Mouse (Mus musculus) ZHBTc4 (cell line): ENCODE results near the gene Wdtc1.

Source experiments
- DNase-seq: peaks from one replicate; pipeline ENCODE4 v3.0.0-alpha.2; 2011; ENCODE audit warnings: low read depth, low spot score

Wdtc1 gene

DNA sequence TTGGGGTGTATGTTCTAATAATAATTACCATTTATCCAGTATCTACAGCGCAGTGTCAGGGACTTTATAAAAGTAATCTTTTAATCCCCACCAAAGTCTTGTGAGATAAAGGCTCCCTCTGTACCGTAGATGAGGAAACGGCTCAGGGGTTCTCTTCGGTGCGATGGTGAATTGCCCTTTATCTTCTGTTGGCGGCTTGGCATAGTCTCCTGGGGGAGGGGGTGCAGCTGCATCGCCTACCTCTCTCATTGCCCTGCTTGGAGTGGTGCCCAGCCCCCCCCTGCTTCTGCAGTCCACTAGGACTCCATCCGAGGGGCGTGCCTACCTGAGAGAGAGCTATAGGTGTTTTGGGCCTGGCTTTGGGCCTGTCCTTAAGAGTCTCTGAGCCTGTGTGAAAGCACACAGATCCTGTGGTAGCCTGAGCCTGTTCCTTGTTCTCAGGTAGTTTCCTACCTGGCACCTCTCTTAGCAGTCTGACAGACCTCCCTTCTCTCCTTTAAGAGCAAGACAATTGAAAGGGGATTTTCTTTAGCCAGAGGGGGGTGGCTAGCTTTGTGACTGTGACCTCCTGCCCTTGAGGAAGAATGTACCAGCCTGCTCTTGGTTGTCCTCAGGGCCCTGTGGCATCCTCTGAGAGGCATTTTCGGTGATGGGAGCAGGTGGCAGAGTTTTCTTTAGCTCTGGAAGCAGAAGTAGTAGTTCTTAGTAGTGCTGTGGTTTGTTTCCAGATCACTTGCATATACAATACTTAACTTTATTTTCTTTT, 22.7 kb upstream of the Wdtc1 start:
- peak; percentile 32 for DNase-seq

DNA sequence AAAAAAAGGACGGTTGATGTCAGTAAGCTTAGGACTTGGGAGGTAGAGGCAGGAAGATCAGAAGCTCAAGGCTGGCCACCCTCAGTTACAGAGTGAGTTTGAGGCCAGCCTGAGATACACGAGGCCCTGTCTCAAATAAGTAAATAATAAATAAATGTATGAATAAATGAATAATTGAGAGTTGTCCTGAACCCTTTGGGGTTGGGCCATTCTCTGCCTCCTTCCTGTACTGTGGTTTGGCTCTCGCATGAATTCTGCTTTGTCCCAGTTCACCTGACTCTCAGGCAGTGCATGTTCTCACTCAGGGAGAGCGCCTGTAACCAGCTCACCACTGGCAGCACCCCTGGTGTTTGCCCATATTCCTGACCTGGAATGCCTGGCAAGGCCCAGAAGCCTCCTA, 20.7 kb upstream of the Wdtc1 start:
- DNase-seq, result no peak

DNA sequence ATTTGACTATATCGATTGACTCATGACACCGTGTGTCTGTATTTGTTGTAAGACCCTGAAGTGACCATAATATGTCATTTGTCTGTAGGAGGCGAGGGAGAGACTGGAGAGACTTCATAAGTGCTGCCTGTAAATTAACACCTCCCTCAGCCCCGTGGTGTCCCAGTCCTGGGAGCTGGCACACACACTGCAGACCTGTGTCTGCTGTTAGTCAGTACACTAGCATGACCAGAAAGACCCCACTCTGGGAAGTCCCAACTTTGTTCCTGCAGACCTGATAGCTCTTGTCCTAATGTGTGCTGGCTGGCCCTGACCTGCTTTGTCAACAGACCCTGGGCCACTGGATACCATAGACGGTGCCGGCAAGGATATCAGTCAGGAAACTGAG, 19.0 kb upstream of the Wdtc1 start:
- peak; percentile 2 for DNase-seq

DNA sequence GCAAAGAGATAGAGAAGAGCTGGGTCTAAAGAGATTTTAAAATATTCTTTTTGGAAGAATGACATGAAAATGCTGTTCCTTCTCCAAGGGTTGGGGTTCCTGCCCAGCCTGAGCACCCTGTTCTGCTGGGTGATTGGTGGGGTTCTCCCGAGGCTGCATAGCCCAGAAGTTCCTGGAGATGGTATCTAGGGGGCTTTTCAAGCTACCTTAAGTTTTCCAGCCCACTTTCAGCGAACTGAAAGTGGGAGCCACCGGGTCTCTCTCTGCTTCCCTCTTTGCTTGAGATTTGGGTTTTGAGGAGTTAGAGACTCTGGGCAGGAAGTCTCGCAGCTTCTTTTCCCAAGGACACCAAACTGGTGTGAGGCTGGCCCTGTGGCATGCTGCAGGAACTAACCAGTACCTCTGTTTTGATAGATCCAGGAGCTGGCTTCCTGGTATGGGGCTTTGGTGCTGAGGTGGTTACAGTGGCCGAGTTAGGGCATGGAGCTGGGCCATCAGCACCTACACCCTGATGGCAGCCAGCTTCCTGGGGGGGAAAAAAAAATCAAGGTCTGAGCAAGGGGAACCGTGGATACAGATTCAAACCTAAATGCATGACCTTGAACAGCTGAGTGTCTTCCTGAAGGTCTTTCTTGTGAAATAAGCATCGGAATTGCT, 18.5 kb upstream of the Wdtc1 start:
- peak; percentile 1 for DNase-seq

DNA sequence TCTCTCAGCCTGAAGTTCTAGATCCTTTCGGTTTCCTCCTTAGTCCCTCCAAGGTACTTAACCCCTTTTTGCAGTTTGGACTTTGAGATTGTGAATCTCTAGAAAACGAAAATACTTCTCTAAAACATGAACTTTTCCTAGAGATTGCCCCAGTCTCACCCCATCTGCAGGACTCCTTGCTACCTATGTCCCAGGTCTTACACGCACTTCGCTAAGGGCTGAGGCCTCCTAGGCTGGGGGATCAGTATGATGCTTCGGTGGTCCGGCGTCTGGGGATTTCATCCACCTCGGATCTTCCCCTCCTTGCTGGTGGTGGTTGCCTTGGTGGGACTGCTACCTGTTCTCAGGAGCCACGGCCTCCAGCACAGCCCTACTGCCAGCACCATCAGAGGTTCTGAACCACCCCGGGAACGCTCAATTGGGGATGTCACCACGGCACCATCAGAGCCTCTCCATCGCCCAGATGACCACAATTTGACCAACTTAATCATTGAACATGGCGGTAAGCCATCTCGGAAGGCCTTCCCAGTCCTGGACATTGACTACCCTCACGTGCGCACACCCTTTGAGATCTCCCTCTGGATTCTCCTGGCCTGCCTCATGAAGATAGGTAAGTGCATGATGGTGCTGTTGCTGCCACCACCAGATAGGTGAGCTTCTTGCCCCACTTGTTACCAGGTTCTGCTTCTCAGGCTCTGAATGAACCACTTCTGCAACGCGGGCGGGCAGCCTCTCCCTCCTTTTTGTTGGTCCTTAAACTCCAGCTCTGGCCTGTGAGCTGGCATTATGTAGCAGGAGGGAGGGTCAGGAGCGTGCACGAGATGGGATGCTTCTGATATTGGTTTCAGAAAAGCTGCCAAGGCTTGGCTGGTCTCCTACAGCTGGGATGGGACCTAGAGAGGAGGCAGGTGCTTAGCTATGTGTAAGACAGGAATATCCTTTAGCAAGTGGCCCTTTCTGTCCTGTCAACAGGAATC, 17.3 kb upstream of the Wdtc1 start:
- DNase-seq, result no peak

DNA sequence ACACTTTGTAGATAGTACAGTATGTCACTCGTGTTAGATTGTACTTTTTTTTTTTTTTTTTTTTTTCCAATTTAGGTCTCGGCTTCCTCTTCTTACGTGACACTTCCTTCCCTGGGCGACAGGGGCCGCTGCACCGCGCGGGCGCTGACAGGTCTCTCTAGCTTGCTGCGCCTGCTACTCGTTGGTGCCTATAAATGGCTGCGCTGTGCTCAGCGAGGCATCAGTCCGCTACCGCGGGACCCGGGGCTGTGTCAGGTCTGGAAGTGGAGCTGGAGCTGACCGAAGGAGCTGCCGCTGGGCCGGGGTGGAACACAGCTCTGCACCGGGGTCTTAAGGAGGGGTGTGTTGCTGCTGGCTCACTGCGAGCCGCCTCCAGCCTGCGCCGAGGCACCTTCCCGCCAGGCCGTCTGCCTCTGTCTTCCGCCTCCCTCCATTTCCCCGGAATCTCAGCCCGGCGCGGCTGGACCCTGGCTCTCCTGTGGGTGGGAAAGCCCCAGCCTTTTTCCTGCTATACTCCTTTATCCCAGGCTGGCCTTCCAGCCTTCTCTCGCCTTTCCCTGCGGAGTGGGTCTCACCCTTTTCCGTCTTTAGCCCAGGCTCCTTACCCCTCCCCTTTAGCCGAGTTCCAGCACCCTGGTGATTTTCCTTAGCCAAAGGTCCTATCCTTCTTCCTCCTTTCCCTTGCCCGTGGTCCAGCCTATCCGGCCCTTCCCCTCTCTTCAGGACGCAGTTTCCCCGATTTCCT, 16.4 kb upstream of the Wdtc1 start, which contains the start of gene Slc9a1:
Gene Slc9a1 (plus strand): TSS at position 154 of the 745 bp plus-strand sequence.
- DNase-seq, result peak; percentile 95

DNA sequence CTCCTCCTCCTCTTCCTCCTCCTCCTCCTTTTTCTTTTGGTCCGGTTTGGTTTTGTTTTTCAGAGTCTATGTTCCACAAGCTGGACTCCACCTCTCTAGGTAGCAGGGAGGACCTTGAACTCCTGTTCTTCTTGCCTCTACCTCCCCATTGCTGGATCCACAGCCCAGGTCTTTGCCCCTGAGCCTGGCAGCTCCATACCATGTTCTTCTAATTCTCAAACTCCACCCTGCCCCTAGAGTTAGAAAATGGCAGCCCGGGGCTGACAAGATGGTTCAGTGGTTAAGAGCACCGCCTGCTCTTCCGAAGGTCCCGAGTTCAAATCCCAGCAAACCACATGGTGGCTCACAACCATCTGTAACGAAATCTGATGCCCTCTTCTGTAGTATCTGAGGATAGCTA, 1.4 kb upstream of the Wdtc1 start:
- peak; percentile 42 for DNase-seq

DNA sequence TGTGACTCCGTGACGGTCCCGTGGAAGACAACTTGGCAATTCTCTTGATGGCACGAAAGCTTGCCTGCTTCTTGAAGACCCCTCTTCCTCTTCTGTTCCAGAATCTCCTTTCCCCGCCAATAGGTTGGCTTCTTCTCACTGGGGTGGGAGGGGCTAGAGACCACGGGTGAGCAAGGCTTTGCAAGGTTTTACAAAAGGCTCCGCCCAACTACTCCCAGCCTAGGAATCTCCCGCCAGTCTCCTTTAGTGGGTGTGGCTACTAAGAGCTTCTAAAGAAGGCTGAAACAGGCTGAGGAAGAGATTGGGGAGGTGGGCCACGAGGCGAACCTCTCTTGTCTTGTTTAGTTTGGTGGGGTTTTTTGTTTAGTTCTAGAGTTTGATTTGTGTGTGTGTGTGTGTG, 484 bp downstream of the Wdtc1 start:
- peak; percentile 99 for DNase-seq

DNA sequence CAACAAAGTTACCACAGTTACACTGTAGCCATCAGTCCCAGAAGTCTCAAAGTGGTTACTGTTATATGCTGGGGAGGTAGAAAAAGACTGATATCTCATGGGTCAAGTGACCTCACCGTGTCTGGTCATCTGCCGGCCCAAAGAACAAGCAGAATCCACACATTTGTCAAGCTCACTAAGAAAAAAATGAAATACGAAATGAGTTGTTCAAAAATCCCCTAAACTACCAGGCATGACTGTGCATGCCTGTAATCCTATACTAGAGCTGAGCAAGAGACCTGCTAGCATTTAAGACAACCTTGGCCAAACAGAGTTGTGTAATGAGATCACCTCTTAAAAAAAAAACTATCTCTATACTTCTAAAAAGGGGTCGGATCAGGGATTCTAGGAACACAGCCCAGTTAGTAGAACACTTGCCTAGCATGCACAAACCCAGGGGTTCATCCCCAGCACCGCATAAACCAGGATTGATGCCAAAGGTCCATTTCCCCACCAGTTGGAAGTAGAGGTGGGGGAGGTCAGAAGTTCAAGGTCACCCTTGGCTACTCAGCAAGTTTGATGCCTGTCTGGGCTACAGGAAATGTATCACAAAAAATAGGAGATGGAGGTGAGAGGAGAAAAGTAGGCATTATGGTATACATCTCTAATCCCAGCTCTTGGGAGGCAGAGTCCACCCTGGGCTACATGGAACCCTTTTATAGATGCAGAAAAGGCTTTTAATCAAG, 5.1 kb downstream of the Wdtc1 start:
- peak; percentile 72 for DNase-seq

DNA sequence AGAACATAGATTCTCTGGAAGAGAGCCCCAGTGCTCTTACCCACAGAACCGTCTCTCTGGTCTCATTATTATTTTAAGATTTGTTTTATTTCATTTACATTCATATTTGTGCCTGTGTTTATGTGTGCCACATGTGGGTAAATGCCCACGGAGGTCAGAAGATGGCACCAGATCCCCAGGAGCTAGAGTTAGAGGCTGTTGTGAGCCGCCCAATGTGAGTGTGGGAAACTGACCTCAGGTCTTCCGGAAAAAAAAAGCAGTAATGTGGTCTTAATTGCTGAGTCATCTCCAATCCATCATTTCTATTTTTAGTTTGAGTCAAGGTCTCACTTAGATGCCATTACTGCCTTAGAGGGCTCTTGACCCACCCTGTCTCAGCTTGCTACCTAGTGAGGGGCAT, 5.7 kb downstream of the Wdtc1 start:
- peak; percentile 40 for DNase-seq

DNA sequence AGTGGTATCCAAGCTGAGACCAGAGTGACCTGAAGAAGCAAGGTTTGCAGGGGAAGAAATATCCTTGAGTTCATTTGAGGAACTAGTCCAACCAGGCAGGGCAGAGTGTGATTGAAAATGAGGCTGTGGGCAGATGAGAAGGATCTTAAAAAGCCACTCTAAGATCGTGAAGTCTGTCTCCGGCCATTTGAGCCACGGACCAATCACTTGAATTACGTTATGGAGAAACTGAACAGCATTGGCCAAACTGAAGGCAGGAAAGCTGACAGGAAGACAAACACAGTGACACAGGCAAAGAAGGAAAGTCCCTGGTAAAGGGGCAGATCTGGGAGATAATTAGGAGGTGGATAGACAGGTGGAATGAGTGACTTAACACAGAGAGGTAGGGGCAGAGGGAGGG, 6.7 kb downstream of the Wdtc1 start:
- peak; percentile 0 for DNase-seq

DNA sequence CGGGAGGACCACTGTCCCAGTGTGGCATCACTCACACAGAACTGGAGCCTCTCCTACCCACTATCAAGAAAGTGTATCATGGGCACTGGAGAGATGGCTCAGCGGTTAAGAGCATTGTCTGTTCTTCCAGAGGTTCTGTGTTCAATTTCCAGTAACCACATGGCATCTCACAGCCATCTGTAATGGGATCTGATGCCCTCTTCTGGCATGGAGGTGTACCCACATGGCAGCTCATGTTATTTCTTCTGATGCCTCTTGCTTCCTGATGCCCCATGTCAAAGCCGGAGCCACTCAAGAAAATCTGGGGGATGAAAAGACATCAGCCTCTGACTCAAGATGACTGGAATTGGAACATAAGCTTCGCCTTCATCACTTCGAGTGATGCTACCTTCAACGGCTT, 7.6 kb downstream of the Wdtc1 start:
- peak; percentile 20 for DNase-seq

DNA sequence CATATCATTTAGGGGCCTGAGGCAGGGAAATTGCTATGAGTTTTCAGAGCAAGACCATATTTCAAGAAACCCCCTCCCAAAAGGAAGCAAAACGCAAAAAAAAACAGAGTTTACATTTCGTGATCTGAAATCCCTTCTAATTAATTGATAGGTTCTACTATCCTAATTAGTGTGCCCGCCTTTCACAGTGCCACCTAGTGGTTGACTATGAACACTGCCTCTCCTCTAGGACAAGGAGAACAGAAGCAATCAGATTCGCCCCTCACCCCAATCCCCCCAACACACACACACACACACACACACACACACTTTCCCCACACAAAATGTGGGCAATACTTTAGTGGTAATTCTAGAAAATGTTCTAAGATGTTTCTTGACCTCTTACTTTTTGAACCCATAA, 9.2 kb downstream of the Wdtc1 start:
- peak; percentile 60 for DNase-seq

DNA sequence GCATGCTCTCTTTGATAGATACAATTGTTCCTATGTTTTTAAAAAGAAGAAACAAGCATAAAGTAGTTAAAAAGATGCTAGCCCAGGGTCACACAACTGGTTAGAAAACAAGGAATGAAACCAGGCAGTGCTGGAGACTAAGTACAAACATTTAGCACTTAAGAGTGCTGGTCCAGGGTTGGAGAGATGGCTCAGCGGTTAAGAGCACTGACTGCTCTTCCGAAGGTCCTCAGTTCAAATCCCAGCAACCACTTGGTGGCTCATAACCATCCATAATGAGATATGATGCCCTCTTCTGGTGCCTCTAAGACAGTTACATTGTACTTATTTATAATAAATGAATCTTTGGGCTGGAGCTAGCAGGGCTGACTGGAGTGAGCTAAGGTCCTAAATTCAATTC, 13.1 kb downstream of the Wdtc1 start:
- DNase-seq, result peak; percentile 0

DNA sequence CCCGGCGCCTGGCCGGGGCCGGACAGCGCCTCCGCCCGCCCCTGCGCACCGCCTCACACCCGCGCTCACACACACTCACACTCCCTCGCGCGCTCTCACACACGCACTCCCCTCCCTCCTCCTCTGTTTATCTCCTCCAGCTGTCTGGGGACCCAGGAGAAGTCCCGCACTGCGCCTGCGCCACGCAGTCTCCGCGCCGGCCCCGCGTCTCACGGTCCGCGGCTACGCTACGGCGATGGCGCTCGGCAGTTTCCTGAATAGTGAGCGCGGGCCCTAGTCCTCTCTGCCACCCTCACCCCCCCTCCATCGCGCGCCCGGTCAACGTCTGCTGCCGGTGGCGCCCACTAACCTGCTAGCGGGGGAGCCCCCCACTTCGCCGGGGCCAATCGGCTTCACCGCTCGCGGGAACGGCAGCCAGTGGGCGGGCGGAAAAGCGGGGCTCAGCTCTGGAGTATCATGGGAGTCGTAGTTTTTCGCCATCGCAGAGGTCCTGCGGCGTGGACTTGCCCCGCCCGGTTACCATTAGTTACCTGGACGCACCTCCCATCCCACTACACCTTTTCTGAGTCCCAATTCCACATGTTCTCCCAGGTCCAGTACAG, 14.0 kb downstream of the Wdtc1 start:
- DNase-seq, result peak; percentile 91

DNA sequence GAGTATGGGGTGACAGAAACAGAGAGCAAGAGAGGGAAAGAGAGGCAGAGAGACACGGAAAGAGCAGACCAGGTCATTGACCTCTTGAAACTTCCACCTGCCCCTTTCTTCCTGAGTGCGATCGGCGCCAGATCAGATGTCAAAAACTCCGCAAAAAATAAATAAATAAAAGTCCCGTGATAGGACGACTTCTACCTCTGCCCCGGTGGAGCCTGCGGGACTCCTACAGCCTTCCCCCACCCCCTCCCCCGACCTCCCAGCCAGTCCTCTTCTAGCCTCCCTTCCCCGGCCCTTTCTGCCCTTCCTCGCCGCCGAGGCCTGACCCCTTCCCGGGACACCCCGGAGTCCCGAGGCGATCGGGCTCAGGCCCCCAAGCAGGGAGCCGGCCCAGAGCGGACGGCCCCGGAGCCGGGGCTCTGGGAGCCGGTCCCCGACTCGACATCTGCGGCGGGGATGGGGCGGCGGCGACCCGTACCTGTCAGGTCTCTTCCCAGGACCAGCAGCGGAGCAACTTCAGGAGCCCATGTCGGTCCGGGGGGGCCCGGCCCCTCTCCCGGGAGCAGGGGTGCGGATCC, 14.7 kb downstream of the Wdtc1 start:
- DNase-seq, result peak; percentile 36

DNA sequence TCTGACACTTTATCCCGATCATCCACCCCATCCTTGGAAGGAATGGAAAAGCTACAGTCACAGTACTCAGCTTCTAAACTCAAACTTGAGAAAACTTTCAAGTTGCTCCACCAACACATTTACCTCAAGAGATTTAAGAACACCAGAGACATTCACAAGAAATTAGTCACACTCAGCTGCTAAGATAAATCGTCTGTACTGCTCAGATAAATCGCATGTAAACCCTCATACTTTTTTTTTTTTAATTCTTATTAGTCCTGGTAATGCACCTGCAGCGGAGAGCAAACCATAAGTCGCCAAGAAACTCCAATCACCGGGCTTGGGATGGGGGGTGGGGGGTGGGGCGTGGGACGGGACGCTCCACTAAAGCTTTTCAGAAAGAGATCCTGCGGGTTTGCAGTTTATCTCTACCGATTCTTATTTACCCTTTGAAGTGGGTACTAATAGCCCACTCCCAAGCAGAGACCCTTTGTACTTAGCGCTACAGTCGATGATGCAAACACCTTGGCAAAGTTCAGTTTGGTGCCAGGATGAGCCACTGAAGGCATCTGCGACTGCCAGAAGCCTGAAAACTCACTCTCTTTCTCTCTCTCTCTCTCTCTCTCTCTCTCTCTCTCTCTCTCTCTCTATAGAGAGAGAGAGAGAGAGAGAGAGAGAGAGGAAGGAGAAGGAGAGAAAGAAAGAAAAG, 15.3 kb downstream of the Wdtc1 start:
- no peak for DNase-seq

DNA sequence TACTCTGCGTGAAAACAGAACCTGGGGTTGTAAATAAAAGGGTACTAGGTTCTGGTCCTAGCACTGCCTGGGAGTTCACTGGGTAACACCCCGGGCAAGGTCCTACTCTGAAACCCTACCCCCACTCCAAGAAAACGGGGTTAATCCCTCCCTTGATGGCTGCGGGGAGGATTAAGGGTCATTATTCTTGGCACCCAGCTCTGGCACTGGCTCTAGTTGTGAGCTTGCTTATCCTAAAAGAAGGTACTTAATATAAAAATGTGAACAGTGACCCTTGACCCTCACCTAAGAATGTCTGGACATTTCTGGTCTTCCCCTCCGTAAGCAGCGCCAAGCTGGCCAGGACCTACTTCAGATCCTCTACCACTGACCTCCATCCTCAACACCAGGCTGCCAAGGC, 20.0 kb downstream of the Wdtc1 start:
- no peak for DNase-seq

DNA sequence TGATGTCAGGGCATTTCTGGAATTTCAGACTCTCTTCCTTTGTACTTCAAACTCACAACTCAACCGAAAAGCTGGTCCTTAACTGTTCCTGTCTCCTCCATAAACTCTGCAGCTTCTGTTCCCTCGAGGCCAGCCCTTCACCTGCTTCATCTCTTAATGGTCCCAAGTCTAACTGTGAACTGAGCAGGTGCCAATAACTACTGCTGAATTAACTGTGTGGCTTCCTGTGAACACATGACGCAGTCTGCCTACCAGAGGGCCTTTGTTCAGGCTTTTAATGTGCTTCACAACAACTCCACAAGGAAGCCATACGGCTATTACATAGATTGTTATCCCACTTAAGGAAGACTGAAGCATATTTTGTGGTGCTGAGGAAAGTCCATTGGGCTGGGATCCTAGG, 23.0 kb downstream of the Wdtc1 start:
- DNase-seq, result no peak
